Mouse (Mus musculus): ENCODE measurements around the gene Spryd4.
"Not testable (repeated sequence)": the region's sequence is repeated elsewhere in the genome, so short reads cannot be mapped to it uniquely, and the experiment has no call there.

Spryd4 gene

GRCm38 (mm10) chr10:128211390-128212108 is at the start of gene Spryd4:
Gene Spryd4, minus strand, starts transcription at chr10:128211807.
- DNase-seq (ENCODE audit: low read depth): peak; percentile 76

GRCm38 (mm10) chr10:128260376-128260775 is 48.8 kb upstream of the Spryd4 start:
- DNase-seq (ENCODE audit: low read depth): not testable (repeated sequence)

- DNase-seq (ENCODE audit: low read depth): no peak
Observed at GRCm38 (mm10) chr10:128259946-128260345, 48.3 kb upstream of the Spryd4 start.

GRCm38 (mm10) chr10:128258953-128259352 is 47.3 kb upstream of the Spryd4 start:
- DNase-seq (ENCODE audit: low read depth): no peak

GRCm38 (mm10) chr10:128256328-128256727 is 44.7 kb upstream of the Spryd4 start:
- no peak for DNase-seq (ENCODE audit: low read depth)

GRCm38 (mm10) chr10:128255925-128256324 is 44.3 kb upstream of the Spryd4 start:
- no peak for DNase-seq (ENCODE audit: low read depth)

- DNase-seq (ENCODE audit: low read depth): peak; percentile 69
Observed at GRCm38 (mm10) chr10:128253677-128254255, 42.2 kb upstream of the Spryd4 start, which contains the start of gene Apon. Gene Apon, plus strand, starts transcription at chr10:128254096.

- DNase-seq (ENCODE audit: low read depth): no peak
Observed at GRCm38 (mm10) chr10:128250565-128250964, 39.0 kb upstream of the Spryd4 start.

GRCm38 (mm10) chr10:128247020-128247732 is 35.6 kb upstream of the Spryd4 start:
- DNase-seq (ENCODE audit: low read depth): no peak

- no peak for DNase-seq (ENCODE audit: low read depth)
Observed at GRCm38 (mm10) chr10:128244121-128244520, 32.5 kb upstream of the Spryd4 start.

GRCm38 (mm10) chr10:128243252-128243651 is 31.6 kb upstream of the Spryd4 start:
- DNase-seq (ENCODE audit: low read depth): no peak

- no peak for DNase-seq (ENCODE audit: low read depth)
Observed at GRCm38 (mm10) chr10:128240131-128240530, 28.5 kb upstream of the Spryd4 start.

GRCm38 (mm10) chr10:128239140-128239539 is 27.5 kb upstream of the Spryd4 start:
- DNase-seq (ENCODE audit: low read depth): no peak

GRCm38 (mm10) chr10:128237807-128238480 is 26.3 kb upstream of the Spryd4 start:
- DNase-seq (ENCODE audit: low read depth): no peak

GRCm38 (mm10) chr10:128236321-128236720 is 24.7 kb upstream of the Spryd4 start:
- DNase-seq (ENCODE audit: low read depth): no peak

GRCm38 (mm10) chr10:128232420-128232985 is 20.9 kb upstream of the Spryd4 start:
- peak; percentile 31 for DNase-seq (ENCODE audit: low read depth)

GRCm38 (mm10) chr10:128231697-128232419 is 20.3 kb upstream of the Spryd4 start, which contains the start of gene Timeless:
Gene Timeless, plus strand, starts transcription at chr10:128232065.
- peak; percentile 54 for DNase-seq (ENCODE audit: low read depth)

- DNase-seq (ENCODE audit: low read depth): no peak
Observed at GRCm38 (mm10) chr10:128231146-128231545, 19.5 kb upstream of the Spryd4 start.

GRCm38 (mm10) chr10:128230582-128230981 is 19.0 kb upstream of the Spryd4 start:
- no peak for DNase-seq (ENCODE audit: low read depth)

GRCm38 (mm10) chr10:128228009-128228408 is 16.4 kb upstream of the Spryd4 start:
- no peak for DNase-seq (ENCODE audit: low read depth)

- no peak for DNase-seq (ENCODE audit: low read depth)
Observed at GRCm38 (mm10) chr10:128227592-128227991, 16.0 kb upstream of the Spryd4 start.

All from fibroblast of lung, adult 2 months (primary cell).